Mouse (Mus musculus) ES-E14 (cell line): ENCODE results near the gene Bcl6. TPM values are rescaled to one million over a fixed set of nuclear protein-coding genes. Genes with fewer than 3 reads are reported as not detected.
A peak's percentile ranks its signal among the peaks of the same experiment; 100 is the strongest.

ENCODE experiments used
- DNase-seq: peaks from one replicate; pipeline ENCODE4 v3.0.0-alpha.2; 2013; ENCODE audit warnings: low read depth, low spot score
- H3K27ac ChIP-seq: 2 replicates; pipeline ENCODE4 v1.5.1; 2012; ENCODE audit warnings: low read depth, mild to moderate bottlenecking, low read length, moderate library complexity, mixed read lengths; ENCODE audit not compliant: poor library complexity, insufficient read depth, severe bottlenecking
- H3K36me3 ChIP-seq: 2 replicates; pipeline ENCODE4 v1.6.1; 2012; ENCODE audit warnings: mild to moderate bottlenecking, low read length, moderate library complexity, mixed read lengths; ENCODE audit not compliant: control insufficient read depth, poor library complexity, insufficient read depth, severe bottlenecking
- H3K4me1 ChIP-seq, 2 experiments: fragments of 150-350 bp in 1 of 2; sonication (generic) in 1 of 2; 2 replicates each; pipeline ENCODE4 v1.6.1; 2012; ENCODE audit warnings: low read length in 2 of 2, mild to moderate bottlenecking in 1 of 2, mixed read lengths in 1 of 2; ENCODE audit not compliant: control insufficient read depth in 2 of 2, insufficient read depth in 2 of 2, poor library complexity in 1 of 2
- H3K4me3 ChIP-seq, 2 experiments: fragments of 150-350 bp in 1 of 2; sonication (generic) in 1 of 2; 2 replicates each; pipeline ENCODE4 v1.5.1; 2012; ENCODE audit warnings: low read length in 2 of 2, low read depth in 1 of 2, mild to moderate bottlenecking in 1 of 2, mixed read lengths in 1 of 2; ENCODE audit not compliant: insufficient read depth in 1 of 2, poor library complexity in 1 of 2, severe bottlenecking in 1 of 2
- H3K9ac ChIP-seq: 2 replicates; pipeline ENCODE4 v1.6.1; 2012; ENCODE audit warnings: low read depth, mild to moderate bottlenecking, low read length, mixed read lengths; ENCODE audit not compliant: poor library complexity, insufficient read depth, severe bottlenecking
- H3K9me3 ChIP-seq: fragments of 150-350 bp; sonication (generic); 2 replicates; pipeline ENCODE4 v1.6.1; 2012; ENCODE audit warnings: low read depth, mild to moderate bottlenecking, low read length; ENCODE audit not compliant: control insufficient read depth, insufficient read depth
- CHD2 ChIP-seq: IDR thresholded peaks from 2 replicates; pipeline ENCODE4 v1.6.1; 2014; ENCODE audit warnings: mild to moderate bottlenecking, low read depth, low read length, inconsistent platforms
- HCFC1 ChIP-seq: IDR thresholded peaks from 2 replicates; pipeline ENCODE4 v1.6.1; 2012; ENCODE audit warnings: low read length, inconsistent platforms, borderline replicate concordance; ENCODE audit not compliant: insufficient read depth
- MAFK ChIP-seq: IDR thresholded peaks from 2 replicates; pipeline ENCODE4 v1.6.1; 2014; ENCODE audit warnings: mild to moderate bottlenecking, low read depth, low read length, inconsistent platforms; ENCODE audit not compliant: insufficient read depth
- ZC3H11A ChIP-seq: IDR thresholded peaks from 2 replicates; pipeline ENCODE4 v1.6.1; 2012; ENCODE audit warnings: low read depth, mild to moderate bottlenecking, inconsistent platforms, low read length, borderline replicate concordance
- ZNF384 ChIP-seq: IDR thresholded peaks from 2 replicates; pipeline ENCODE4 v1.6.1; 2012; ENCODE audit warnings: low read depth, low read length, inconsistent platforms
- in situ Hi-C, 2 experiments: fragments of 600-800 bp; cut with MboI; formaldehyde crosslinking; loops; one replicate each; pipeline ENCODE4 v1.15.1; 2025; ENCODE audit warnings: low sequenced_read_pairs in 2 of 2, inconsistent platforms in 1 of 2; ENCODE audit not compliant: unreplicated experiment in 2 of 2
- total RNA-seq: library from RNA; depleted of rRNA; stranded (reverse); fragments of 300-350 nt; gene quantifications from 2 replicates; pipeline ENCODE4 v1.2.3, GENCODE M21; 2012

Gene Bcl6
- total RNA-seq, 1 experiment, result 1.5 TPM

DNA sequence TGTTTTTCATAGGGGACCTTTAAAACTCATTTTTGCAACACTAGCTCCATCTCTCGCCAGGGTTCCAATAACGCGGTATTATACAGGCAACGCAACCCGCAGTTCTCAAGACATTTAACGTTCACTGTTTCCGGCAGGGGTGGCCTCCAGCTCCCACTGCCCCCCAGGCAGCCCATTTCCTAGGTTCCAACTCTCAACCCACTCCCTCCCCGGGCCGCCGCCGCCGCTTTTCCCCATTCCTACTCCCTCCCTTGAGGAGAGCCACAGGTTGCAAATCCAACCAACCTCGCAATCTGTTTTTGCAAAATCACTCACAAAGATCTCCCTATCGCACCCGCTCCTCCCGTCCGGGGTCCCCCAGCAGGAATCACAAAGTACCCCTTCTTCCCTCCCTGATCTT, 1.8 kb downstream of the Bcl6 start:
- H3K9me3 ChIP-seq, result no peaks in the 10 kb centered on the region
- TF ChIP-seq CHD2 (no peak), ZNF384 (no peak)
- H3K36me3 ChIP-seq, result no peaks in the 10 kb centered on the region
- H3K4me3 ChIP-seq, result peak overlapping the region; percentile 71 to 97
- DNase-seq, result no peak
- in situ Hi-C loops, result loop anchor here (10.0 to 25.0 kb wide), 4 partner anchors 325 to 1278 kb away; no protein-coding TSS in a partner anchor
- no peak overlapping the region for H3K27ac ChIP-seq
- H3K9ac ChIP-seq, result peak overlapping the region; percentile 27; the same call in 1 of the 2 replicates
- peaks cover 10 to 17% of the 10 kb centered on the region in 2 experiments; a peak in 2 of 4 replicates for H3K4me1 ChIP-seq

- no peak for TF ChIP-seq MAFK
- no peak for TF ChIP-seq ZC3H11A
- TF ChIP-seq HCFC1, result no peak
- TF ChIP-seq ZNF384, result no peak
- no peak for TF ChIP-seq CHD2
- in situ Hi-C loops, result loop anchor here (10.0 to 25.0 kb wide), 4 partner anchors 326 to 1279 kb away; no protein-coding TSS in a partner anchor
- peaks cover 8 to 15% of the 10 kb centered on the region in 2 experiments; a peak in 2 of 4 replicates for H3K4me1 ChIP-seq
These were observed 2.5 kb downstream of the Bcl6 start for GRCm38 (mm10) chr16:23986176-23986575.

DNA sequence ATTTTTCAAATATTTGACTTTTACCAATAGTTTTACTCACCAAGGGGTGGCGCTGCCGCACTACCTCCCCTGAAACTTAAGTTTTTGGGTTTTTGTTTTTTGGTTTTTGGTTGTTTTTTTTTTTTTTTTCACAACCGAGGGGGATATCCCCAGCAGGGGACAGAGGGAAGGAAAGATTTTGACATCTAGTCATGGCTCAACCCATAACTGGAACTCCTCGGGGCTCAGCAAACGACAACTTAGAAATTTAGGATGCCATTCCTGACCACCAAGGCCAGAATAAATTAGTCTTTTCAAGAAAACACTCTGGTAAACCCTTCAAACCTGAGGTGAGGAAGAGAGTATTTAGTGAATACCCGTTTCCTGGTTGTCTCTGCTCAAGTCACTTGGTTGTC, 3.2 kb downstream of the Bcl6 start:
- TF ChIP-seq CHD2 (no peak), ZNF384 (peak; percentile 50; the same call in 1 of the 2 replicates), ZC3H11A (no peak)
- H3K9me3 ChIP-seq, result no peaks in the 10 kb centered on the region
- no peak overlapping the region for H3K9ac ChIP-seq
- in situ Hi-C loops, result loop anchor here (10.0 to 25.0 kb wide), 4 partner anchors 327 to 1279 kb away; no protein-coding TSS in a partner anchor
- H3K4me1 ChIP-seq, result peaks cover 8 to 15% of the 10 kb centered on the region in 2 experiments; a peak in 2 of 4 replicates
- H3K27ac ChIP-seq, result no peak overlapping the region
- H3K4me3 ChIP-seq, result no peak overlapping the region
- no peaks in the 10 kb centered on the region for H3K36me3 ChIP-seq
- no peak for DNase-seq

More at GRCm38 (mm10) chr16:23986176-23986575, 2.5 kb downstream of the Bcl6 start:
- no peaks in the 10 kb centered on the region for H3K36me3 ChIP-seq
- H3K4me3 ChIP-seq, result 0 out of 4 replicates have a peak overlapping the region, but pooled peaks of 1 of the 2 experiments have one; percentile 97
- H3K9ac ChIP-seq, result no peak overlapping the region
- DNase-seq, result no peak
- no peaks in the 10 kb centered on the region for H3K9me3 ChIP-seq
- H3K27ac ChIP-seq, result no peak overlapping the region

DNA sequence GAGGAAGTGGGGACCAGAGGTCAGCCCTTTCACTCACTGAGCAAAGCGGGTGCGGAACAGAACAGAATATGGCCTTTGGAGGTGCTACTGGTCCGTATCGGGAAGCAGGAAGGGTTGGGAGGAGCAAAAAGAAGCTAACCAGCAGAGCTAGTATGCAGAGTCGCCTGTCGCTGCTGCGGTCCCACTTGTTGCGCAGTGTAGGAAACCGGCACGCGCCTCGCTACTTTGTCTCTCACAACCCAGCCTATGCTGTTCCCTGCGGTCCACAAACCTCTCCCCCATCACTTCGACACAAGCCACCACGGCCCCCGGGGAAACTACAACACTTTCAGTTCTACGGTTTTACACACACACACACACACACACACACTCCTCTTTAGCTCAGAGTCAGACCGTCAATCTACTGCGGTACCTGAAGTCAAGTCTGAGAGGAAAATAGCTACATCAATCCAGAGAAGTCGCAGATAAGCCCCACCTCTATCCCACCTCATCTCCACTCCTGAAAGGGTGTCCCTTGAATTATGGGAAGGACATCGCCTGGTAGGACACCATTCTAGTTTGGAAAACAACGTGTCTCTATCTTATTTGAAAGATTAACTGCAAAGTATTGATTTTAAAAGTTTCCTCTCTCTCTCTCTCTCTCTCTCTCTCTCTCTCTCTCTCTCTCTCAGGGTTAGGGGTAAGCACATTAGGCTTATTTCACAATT, 3.7 kb downstream of the Bcl6 start:
- Histone ChIP-seq H3K9me3 (no peaks in the 10 kb centered on the region), H3K9ac (peak overlapping the region; percentile 33), H3K27ac (no peak overlapping the region), H3K4me3 (peak overlapping the region; percentile 26 to 55; a peak in 3 of 4 replicates), H3K4me1 (peaks cover 7 to 15% of the 10 kb centered on the region in 2 experiments; a peak in 2 of 4 replicates), H3K36me3 (no peaks in the 10 kb centered on the region)
- DNase-seq, result no peak
- TF ChIP-seq CHD2, result no peak
- TF ChIP-seq MAFK, result no peak
- no peak for TF ChIP-seq ZNF384
- no peak for TF ChIP-seq HCFC1
- no peak for TF ChIP-seq ZC3H11A
- in situ Hi-C loops, result loop anchor here (10.0 to 25.0 kb wide), 4 partner anchors 327 to 1280 kb away; no protein-coding TSS in a partner anchor
